Mouse (Mus musculus) cerebellum, adult 18-20 months (tissue): ENCODE data around the gene Tex2.

Source experiments
- DNase-seq, 2 experiments: peaks; one replicate each; pipeline ENCODE4 v3.0.0; 2021

Tex2 gene

DNA sequence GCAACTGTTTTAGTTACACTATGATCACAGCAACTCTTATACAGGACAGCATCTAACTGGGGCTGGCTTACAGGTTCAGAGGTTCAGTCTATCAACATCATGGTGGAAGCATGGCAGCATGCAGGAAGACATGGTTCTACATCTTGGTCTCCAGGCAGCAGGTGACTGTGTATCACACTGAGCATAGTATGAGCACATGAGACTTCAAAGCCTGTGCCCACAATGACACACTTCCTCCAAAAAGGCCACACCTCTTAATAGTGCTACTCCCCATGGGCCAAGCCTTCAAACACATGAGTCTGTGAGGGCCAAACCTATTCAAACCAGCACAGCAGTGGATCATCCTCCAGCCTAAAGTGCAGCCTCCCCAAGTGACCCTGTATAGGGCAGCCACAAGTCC, 70.8 kb downstream of the Tex2 start:
- no peak for DNase-seq

- DNase-seq: no peak
Observed at GRCm38 (mm10) chr11:106540506-106541268, 72.5 kb downstream of the Tex2 start.

GRCm38 (mm10) chr11:106536253-106536912, 76.8 kb downstream of the Tex2 start:
- no peak for DNase-seq

DNA sequence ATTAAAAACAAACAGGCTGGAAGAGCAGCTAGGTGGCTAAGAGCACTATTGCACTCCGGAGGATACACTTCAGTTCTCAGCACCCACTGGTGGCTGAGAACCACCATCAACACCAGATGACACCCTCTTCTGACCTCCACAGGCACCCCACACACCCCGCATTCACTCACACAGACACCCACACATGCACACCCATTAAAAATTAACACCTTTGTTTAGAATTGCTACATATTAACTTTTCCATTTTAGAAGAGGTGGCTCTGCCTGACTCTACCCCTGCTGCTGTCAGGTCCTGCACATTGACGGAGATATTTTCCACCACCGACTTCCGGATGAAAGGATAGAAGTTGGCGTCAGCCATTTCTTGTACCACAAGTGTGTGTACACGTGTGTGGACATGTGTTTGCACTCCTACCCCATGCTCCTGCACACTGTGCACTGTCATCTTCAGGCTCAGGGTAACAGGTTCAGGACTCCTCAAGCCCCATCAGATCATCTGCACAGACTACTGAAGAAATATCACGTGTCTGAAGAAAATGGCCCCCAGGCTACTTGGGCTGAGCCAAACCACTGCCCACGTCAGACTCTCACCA, 77.5 kb downstream of the Tex2 start:
- no peak for DNase-seq

DNA sequence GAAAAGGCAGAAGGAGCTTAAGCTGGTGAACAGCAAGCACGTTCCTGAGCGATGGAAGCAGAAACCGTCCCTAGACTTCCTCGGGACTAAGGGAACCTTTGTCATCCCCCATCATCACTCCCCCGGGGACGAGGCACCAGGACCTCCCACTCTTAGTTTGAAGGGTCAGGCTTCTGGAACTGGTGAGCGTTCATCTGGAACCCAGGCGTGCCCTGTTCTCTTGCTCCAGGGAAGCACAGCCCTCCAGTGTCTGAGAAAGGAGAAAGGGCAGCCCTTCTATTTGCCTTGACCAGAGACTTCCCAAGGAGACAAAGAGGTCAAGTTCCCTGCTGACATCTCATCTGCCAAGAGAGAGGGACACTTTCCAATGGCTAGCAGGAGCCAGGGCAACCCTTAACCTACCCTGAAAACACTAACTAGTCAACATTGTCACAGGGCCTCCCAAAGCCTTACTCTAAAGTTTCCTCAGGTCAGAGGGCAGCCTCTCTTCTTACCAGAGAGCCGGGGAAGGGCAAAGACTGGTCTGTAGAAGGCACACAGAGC, 80.9 kb downstream of the Tex2 start:
- DNase-seq: no peak

- no peak for DNase-seq
Observed at GRCm38 (mm10) chr11:106529786-106530185, 83.4 kb downstream of the Tex2 start.

GRCm38 (mm10) chr11:106529113-106529512, 84.1 kb downstream of the Tex2 start:
- DNase-seq: no peak

- no peak for DNase-seq
Observed at GRCm38 (mm10) chr11:106527926-106528325, 85.3 kb downstream of the Tex2 start.

DNA sequence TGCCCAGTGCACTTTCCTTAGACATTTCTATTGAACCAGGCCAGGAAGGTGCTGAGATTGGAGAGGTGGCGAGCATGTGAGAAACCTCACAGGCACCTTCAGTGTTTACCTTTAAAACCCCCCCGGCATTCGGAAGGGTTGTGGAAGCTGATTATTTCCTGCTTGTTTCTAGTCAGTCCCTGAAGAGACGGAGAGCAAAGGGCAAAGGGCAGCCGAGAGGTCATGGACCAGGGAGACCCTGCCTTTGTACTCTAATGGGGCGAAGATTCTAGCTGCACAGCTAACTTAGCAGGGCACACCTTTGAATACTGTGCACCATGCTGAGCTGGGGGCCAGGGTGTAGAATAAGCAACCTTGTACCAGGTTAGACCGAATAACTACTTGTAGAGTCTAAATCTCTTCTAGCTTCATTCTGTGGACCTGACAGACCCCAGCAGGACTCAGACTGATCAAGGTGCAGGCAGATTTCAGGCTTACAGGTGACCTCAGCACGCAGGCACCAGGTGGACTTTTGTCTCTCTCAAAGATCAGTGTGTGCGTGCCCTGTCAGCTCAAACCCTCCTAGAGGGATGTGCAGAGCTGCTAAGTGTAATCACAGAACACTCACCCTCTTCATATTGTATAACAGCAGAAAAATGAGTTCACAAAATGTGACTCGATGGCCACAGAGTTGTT, 85.9 kb downstream of the Tex2 start:
- no peak for DNase-seq

GRCm38 (mm10) chr11:106522538-106522937, 90.7 kb downstream of the Tex2 start:
- no peak for DNase-seq

- DNase-seq: no peak
Observed at GRCm38 (mm10) chr11:106521612-106522011, 91.6 kb downstream of the Tex2 start.

DNA sequence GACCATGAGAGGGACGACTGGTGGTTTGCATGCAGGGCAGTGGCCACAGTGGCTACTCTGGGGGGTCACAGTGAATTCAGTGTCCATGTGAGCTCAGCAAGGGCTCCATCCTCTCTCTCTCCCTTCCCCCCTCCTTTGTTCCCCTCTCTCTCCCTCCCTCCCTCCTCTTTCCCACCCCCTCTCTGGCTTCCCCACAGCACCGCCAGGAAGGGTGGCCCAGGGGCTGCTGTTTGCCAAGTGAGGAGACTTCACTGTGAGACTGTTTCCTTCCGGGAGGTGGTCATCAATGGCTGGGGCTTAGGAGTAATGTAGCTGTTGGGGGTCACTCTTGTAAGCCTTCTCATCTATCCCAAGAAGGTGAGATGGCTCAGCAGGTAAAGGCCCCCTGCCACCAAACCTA, 92.8 kb downstream of the Tex2 start:
- DNase-seq: no peak

GRCm38 (mm10) chr11:106519519-106519918, 93.7 kb downstream of the Tex2 start:
- no peak for DNase-seq

GRCm38 (mm10) chr11:106518391-106518790, 94.8 kb downstream of the Tex2 start:
- no peak for DNase-seq

DNA sequence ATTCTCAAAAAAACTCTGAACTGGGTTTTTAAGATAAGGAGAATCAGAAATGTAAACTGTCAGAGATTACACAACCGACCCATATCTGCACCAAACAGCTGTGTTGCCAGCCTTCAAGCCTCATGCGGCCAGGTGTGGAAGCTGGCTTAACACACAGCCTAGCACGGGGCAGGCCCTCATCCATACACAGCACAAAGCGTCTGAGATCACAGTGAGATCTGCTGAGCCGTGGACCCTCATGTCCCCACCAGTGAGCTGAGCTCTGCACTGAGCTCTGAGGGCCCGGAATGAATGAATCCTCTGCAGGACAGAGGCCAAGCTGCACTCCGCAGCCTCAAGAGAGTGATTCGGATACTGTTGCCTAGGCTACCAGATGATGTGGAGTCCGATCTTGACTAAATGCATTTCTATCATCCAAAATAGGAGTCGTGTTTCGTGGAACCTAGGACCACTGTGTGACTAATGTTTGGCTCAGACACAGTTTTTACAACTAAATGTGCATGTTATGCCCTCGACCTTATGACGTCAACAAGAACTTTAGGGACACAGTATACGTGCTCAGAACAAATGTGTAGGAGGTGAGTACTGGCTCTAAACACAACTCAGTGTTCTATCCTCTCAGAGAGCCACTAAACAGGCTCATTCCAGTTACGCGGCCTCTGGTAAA, 98.0 kb downstream of the Tex2 start:
- DNase-seq: no peak

- no peak for DNase-seq
Observed at GRCm38 (mm10) chr11:106514446-106514845, 98.8 kb downstream of the Tex2 start.

- peak; percentile 41 to 49 for DNase-seq
Observed at GRCm38 (mm10) chr11:106513166-106513565, 100.1 kb downstream of the Tex2 start.

GRCm38 (mm10) chr11:106512006-106512390, 101.2 kb downstream of the Tex2 start:
- no peak for DNase-seq

DNA sequence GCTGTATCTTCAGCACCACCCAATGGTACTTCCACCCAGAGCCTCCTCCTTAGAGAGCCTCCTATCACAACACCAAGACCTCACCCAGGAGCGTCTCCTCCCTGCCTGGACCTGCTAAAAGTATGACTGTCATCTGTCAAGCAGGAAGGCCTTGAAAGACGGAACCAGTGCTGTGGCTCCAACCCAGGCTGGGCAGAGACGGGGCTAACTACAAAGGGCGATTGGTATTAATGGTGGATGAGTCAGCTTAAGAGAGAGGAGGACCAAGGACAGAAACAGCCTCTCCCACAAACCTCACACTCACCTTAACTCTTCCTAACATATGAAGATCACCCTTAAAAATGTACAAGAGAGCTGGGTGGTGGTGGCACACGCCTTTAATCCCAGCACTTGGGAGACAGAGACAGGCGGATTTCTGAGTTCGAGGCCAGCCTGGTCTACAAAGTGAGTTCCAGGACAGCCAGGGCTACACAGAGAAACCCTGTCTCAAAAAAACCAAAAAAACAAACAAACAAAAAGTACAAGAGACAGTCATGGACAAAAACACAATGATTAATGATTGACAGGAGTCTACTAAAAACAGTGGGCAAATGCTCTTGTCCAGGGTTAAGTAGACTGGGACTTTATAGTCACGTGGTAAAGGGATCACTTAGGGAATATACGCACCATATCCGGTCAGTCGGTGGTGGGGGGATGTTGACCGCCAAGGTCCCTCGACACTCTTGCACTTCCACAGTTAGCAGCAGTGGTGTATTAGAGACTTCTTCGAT, 101.8 kb downstream of the Tex2 start:
- no peak for DNase-seq

- no peak for DNase-seq
Observed at GRCm38 (mm10) chr11:106507638-106508037, 105.6 kb downstream of the Tex2 start.

- DNase-seq: no peak
Observed at GRCm38 (mm10) chr11:106506211-106506610, 107.0 kb downstream of the Tex2 start.

DNA sequence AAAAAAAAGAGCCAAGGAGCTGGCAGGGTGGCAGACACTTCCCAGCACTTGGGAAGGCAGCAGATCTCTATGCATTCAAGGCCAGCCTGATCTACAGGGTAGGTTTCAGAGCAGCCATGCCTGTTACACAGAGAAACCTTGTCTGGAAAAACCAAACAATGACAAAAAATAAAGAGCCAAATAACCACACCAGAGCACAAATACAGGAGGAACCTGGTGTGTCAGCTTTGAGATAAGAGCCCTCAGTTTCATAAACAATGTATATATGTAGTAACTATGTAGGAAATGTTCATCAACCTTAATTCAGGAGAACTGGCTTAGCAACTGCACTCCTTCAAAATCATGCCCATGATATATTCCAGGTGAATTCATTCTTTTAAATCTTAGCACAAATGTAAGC, 109.1 kb downstream of the Tex2 start:
- DNase-seq: no peak
